Mouse (Mus musculus) granulocyte monocyte progenitor cell, adult 5-6 weeks (primary cell): ENCODE data around the gene Srsf1. TPM values are rescaled to one million over a fixed set of nuclear protein-coding genes. Genes with fewer than 3 reads are reported as not detected.

Experiments used
- total RNA-seq, 2 experiments: library from RNA; stranded (forward) in 1 of 2; stranded (reverse) in 1 of 2; fragments of 200-712, 200-1000 nt in 1 of 2; fragments of >200 nt in 1 of 2; fragmentation: Nextera tagmentation in 1 of 2; gene quantifications; 2 replicates each; pipeline ENCODE4 v1.2.3; 2014 to 2017

Srsf1 gene
- total RNA-seq, 2 experiments from 2014 or later = 201 to 500 TPM

Other genes starting within 250 kb of the Srsf1 start
- not detected in 2 replicates for gene Lpo, start 219.1 kb upstream of the Srsf1 start, total RNA-seq (2014; fragmentation: Nextera tagmentation)
- gene Lpo, start 219.1 kb upstream of the Srsf1 start, total RNA-seq (2017) = not detected in 2 replicates
- 12.5 and 28.4 TPM in 2 replicates for gene Mks1, start 194.2 kb upstream of the Srsf1 start, total RNA-seq (2014; fragmentation: Nextera tagmentation)
- gene Mks1, start 194.2 kb upstream of the Srsf1 start, total RNA-seq (2017) = 3.7 and 10.9 TPM in 2 replicates
- gene Epx, start 171.8 kb upstream of the Srsf1 start, total RNA-seq (2014; fragmentation: Nextera tagmentation) = 0.82 TPM in 1 of 2 replicates, not detected in the other
- 4.4 and 4.7 TPM in 2 replicates for gene Epx, start 171.8 kb upstream of the Srsf1 start, total RNA-seq (2017)
- gene Olfr462, start 155.1 kb upstream of the Srsf1 start, total RNA-seq (2014; fragmentation: Nextera tagmentation) = not detected in 2 replicates
- not detected in 2 replicates for gene Olfr462, start 155.1 kb upstream of the Srsf1 start, total RNA-seq (2017)
- gene Olfr463, start 150.0 kb upstream of the Srsf1 start, total RNA-seq (2014; fragmentation: Nextera tagmentation) = not detected in 2 replicates
- not detected in 2 replicates for gene Olfr463, start 150.0 kb upstream of the Srsf1 start, total RNA-seq (2017)
- gene Olfr464, start 126.4 kb upstream of the Srsf1 start, total RNA-seq (2014; fragmentation: Nextera tagmentation) = not detected in 2 replicates
- not detected in 2 replicates for gene Olfr464, start 126.4 kb upstream of the Srsf1 start, total RNA-seq (2017)
- gene Dynll2, start 59.8 kb upstream of the Srsf1 start, total RNA-seq (2014; fragmentation: Nextera tagmentation) = 20.9 and 24.9 TPM in 2 replicates
- 12.3 and 17.3 TPM in 2 replicates for gene Dynll2, start 59.8 kb upstream of the Srsf1 start, total RNA-seq (2017)
- gene Vezf1, start 20.9 kb downstream of the Srsf1 start, total RNA-seq (2014; fragmentation: Nextera tagmentation) = 28.2 and 32.0 TPM in 2 replicates
- 14.3 and 15.8 TPM in 2 replicates for gene Vezf1, start 20.9 kb downstream of the Srsf1 start, total RNA-seq (2017)
- 0.92 and 1.1 TPM in 2 replicates for gene Cuedc1, start 50.7 kb downstream of the Srsf1 start, total RNA-seq (2014; fragmentation: Nextera tagmentation)
- gene Cuedc1, start 50.7 kb downstream of the Srsf1 start, total RNA-seq (2017) = 1.5 and 1.6 TPM in 2 replicates
- 69.0 and 88.8 TPM in 2 replicates for gene Mrps23, start 157.0 kb downstream of the Srsf1 start, total RNA-seq (2014; fragmentation: Nextera tagmentation)
- 54.9 and 57.7 TPM in 2 replicates for gene Mrps23, start 157.0 kb downstream of the Srsf1 start, total RNA-seq (2017)
- not detected in 2 replicates for gene Ccdc182, start 246.7 kb downstream of the Srsf1 start, total RNA-seq (2014; fragmentation: Nextera tagmentation)
- gene Ccdc182, start 246.7 kb downstream of the Srsf1 start, total RNA-seq (2017) = not detected in 2 replicates